Mouse (Mus musculus) heart, adult 8-10 months (tissue): Measurements from ENCODE around the gene Kmt2b. TPM values are rescaled to one million over a fixed set of nuclear protein-coding genes. Genes with fewer than 3 reads are reported as not detected.

Experiments
- DNase-seq: peaks from one replicate; pipeline ENCODE4 v3.0.0; 2022; ENCODE audit warnings: low spot score
- total RNA-seq, 4 experiments: library from RNA; stranded (reverse); gene quantifications; 2 replicates each; pipeline ENCODE4 v1.2.4; 2022

Gene Kmt2b
- total RNA-seq, 4 experiments from 2014 or later: 14.2 to 19.6 (median 16.2) TPM

GRCm38 (mm10) chr7:30600651-30601050 lies 12.1 kb upstream of the Kmt2b start:
- DNase-seq: no peak

GRCm38 (mm10) chr7:30599933-30600353 lies 11.4 kb upstream of the Kmt2b start:
- peak; percentile 67 for DNase-seq

GRCm38 (mm10) chr7:30598786-30599185 lies 10.3 kb upstream of the Kmt2b start, which contains the start of gene Zbtb32:
Zbtb32 (minus strand) TSS chr7:30598909.
- no peak for DNase-seq

- DNase-seq: no peak
Observed at GRCm38 (mm10) chr7:30596811-30597210, 8.3 kb upstream of the Kmt2b start.

GRCm38 (mm10) chr7:30596093-30596492 lies 7.6 kb upstream of the Kmt2b start:
- no peak for DNase-seq

GRCm38 (mm10) chr7:30594510-30595024 lies 6.0 kb upstream of the Kmt2b start:
- no peak for DNase-seq

GRCm38 (mm10) chr7:30593579-30594509 lies 5.3 kb upstream of the Kmt2b start:
- DNase-seq: no peak

GRCm38 (mm10) chr7:30592772-30593423 lies 4.4 kb upstream of the Kmt2b start:
- no peak for DNase-seq

- no peak for DNase-seq
Observed at GRCm38 (mm10) chr7:30591605-30591951, 3.1 kb upstream of the Kmt2b start.

GRCm38 (mm10) chr7:30590927-30591604 lies 2.5 kb upstream of the Kmt2b start:
- no peak for DNase-seq

- DNase-seq: peak; percentile 87
Observed at GRCm38 (mm10) chr7:30589435-30590301, 1.1 kb upstream of the Kmt2b start.

- DNase-seq: no peak
Observed at GRCm38 (mm10) chr7:30587842-30588667, 471 bp downstream of the Kmt2b start.

GRCm38 (mm10) chr7:30586455-30587020 lies 2.0 kb downstream of the Kmt2b start:
- DNase-seq: no peak

- DNase-seq: no peak
Observed at GRCm38 (mm10) chr7:30585170-30585569, 3.4 kb downstream of the Kmt2b start.

- DNase-seq: no peak
Observed at GRCm38 (mm10) chr7:30584339-30584738, 4.2 kb downstream of the Kmt2b start.

GRCm38 (mm10) chr7:30581547-30581946 lies 7.0 kb downstream of the Kmt2b start:
- no peak for DNase-seq

GRCm38 (mm10) chr7:30579950-30580349 lies 8.6 kb downstream of the Kmt2b start:
- DNase-seq: no peak

GRCm38 (mm10) chr7:30572969-30573368 lies 15.6 kb downstream of the Kmt2b start:
- peak; percentile 59 for DNase-seq

GRCm38 (mm10) chr7:30572389-30572788 lies 16.1 kb downstream of the Kmt2b start:
- DNase-seq: no peak

GRCm38 (mm10) chr7:30567555-30567954 lies 21.0 kb downstream of the Kmt2b start:
- no peak for DNase-seq
